Mouse (Mus musculus) left cerebral cortex, adult 18-20 months (tissue): Measurements from ENCODE around the gene Ube2l3. TPM values are rescaled to one million over a fixed set of nuclear protein-coding genes. Genes with fewer than 3 reads are reported as not detected.

Experiments
- DNase-seq, 2 experiments: peaks; one replicate each; pipeline ENCODE4 v3.0.0; 2021 to 2022; ENCODE audit warnings: low spot score in 2 of 2, mixed read lengths in 1 of 2
- total RNA-seq, 2 experiments: library from RNA; stranded (reverse); gene quantifications; 2 replicates each; pipeline ENCODE4 v1.2.3; 2021

Gene Ube2l3
- total RNA-seq, 2 experiments from 2014 or later = 133 to 147 TPM

DNA sequence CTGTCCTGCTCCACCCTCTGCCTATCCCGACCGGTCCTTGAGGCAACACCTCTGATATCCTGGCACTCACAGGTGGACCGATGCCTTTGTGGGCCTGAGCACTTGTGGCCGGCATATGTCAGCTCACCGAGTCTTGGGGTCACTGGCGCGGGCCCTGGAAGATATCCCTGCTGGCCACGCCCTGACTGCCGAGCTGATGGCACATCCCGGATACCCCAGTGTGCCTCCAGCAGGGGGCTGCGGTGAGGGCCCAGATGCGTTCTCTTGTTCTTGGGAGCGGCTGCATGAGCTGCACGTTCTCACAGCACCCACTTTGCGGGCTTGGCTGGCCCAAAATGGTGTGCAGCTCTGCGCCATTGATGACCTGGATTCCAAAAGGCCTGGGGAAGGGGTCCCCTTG, 54.4 kb downstream of the Ube2l3 start:
- no peak for DNase-seq

DNA sequence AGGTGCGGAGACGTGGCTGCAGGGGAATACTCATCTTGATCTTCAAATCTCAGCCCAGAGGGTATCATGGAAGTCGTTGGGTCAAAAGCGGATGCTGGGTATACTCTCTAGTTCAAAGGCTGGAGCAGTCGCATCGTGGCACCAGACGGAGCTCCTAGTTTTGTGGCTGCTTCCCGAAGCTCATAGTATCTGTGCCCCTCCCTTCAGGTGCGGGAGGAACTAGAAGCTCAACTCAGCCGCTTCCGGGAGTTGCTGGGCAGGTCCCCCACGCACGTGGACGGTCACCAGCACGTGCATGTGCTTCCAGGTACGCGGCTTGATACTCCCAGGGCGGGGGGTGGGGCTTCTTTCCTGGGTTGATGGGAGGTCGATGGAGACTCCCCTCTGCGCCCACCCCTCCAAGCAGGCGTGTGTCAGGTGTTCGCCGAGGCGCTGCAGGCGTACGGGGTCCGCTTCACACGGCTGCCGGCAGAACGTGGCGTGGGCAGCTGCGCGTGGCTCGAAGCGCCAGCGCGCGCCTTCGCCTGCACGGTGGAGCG, 55.0 kb downstream of the Ube2l3 start:
- DNase-seq = peak; percentile 24 to 32

DNA sequence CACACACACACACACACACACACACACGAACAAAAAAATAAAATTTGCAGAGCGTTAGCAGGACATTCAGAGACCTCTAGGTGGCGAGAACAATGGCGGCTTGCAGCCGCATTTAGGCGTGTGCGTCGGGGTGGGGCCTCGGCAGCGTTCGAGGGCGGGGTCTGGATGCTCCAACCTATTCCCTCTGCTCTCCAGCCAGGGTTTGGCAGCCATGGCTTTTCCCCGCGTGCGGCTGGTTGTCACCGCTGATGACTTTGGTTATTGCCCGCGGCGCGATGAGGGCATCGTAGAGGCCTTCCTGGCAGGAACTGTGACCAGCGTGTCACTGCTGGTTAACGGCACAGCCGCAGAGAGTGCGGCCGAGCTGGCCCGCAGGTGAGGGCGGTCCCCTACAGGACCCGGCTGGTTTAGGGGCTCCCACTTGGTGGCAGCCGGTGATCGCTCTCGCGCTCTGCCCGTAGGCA, 55.6 kb downstream of the Ube2l3 start, which contains the start of gene Ccdc116:
Ccdc116 (minus strand) TSS at position 458 of the 464 bp plus-strand sequence.
- DNase-seq = peak; percentile 72 to 82

GRCm38 (mm10) chr16:17144339-17144738, 58.1 kb downstream of the Ube2l3 start, which contains the start of gene Ydjc:
Gene Ydjc (plus strand): TSS chr16:17144621.
- no peak for DNase-seq

DNA sequence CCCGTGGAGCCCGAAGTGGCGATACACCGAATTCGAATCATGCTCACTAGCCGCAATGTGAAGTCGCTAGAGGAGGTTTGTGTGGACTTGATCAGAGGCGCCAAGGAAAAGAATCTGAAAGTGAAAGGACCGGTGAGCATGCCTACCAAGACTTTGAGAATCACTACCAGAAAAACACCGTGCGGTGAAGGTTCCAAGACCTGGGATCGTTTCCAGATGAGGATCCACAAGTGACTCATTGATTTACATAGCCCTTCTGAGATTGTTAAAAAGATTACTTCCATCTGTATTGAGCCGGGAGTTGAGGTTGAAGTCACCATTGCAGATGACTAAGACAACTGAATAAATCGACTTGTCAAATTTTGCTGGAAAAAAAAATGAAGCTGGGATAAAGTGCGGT, 65.1 kb downstream of the Ube2l3 start:
- no peak for DNase-seq

DNA sequence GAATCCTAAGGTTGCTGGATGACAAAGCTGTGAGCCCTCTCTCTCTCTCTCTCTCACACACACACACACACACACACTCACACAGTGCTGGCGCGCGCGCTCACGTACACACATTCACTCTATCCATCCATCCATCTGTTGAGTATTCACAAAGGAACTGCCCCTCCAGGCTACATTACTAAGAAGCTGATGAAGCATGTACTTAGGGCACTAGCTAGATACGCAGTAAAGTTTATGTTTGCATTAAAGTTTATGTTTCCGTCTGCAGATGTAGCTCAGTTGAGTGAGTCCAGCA, 69.6 kb downstream of the Ube2l3 start:
- no peak for DNase-seq

DNA sequence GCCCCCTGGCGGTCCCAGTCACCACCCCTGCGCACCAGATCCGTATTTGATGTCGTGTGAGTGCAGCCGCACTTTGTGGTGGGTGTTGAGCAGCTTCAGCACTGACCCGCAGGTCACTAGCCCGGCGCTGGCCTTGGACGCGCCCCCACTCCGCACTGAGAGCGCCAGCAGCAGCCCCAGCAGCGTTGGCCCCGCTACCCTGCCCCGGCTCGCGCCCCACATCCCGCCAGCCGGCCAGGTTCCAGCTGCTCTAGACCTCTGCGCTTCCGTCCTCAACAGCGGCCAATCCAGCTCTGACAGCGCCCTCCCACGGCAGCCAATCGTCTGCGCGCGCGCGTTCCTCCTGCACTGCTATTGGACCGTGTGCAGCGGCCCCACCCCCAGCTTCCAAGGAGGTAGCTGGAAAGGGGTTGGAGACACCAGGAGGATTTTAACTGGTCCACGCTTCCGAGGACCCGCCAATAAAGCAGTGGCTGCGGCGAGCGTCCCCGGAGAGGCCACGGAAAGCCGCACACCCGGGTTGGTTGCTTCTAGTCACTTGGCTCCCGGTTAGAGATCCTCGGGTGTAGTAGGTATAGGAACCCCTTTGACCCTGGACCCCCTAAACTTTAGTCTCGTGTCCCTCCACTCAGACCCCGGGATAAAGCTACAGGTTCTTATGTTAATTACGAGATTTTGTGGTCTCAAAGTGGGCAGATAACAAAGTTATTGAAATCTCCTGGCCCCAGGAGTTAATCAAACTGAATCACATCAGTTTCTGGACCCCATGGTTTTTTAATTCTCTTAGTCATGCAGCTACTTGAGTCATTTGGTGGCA, 70.2 kb downstream of the Ube2l3 start, which contains the start of gene Sdf2l1:
Sdf2l1 (minus strand) TSS at position 295 of the 817 bp plus-strand sequence.
- peak; percentile 98 to 99 for DNase-seq

- peak; percentile 20 to 39 for DNase-seq
Observed at GRCm38 (mm10) chr16:17131191-17132088, 71.0 kb downstream of the Ube2l3 start.

DNA sequence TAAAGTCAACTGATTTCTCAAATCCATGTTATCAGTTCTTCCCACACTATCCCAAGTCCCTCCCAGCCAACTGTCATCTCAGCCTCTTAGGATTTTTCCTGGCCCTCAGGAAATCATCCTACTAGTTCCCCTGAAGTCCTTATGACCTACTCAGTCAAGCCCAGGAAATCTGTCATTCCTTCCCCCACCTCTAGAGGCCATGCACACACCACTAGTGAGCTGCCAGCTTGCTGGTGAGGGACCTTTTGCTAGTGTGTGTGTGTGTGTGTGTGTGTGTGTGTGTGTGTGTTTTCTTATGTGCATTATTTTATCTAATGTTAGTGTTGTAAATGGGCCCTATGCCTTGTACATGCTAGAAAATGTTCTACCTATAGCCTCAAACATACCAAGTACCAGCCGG, 75.2 kb downstream of the Ube2l3 start:
- DNase-seq = peak; percentile 40 to 41

GRCm38 (mm10) chr16:17124871-17125520, 77.5 kb downstream of the Ube2l3 start, which contains the start of gene 2610318N02Rik:
Gene 2610318N02Rik (minus strand): TSS chr16:17125167.
- peak; percentile 53 to 67 for DNase-seq

DNA sequence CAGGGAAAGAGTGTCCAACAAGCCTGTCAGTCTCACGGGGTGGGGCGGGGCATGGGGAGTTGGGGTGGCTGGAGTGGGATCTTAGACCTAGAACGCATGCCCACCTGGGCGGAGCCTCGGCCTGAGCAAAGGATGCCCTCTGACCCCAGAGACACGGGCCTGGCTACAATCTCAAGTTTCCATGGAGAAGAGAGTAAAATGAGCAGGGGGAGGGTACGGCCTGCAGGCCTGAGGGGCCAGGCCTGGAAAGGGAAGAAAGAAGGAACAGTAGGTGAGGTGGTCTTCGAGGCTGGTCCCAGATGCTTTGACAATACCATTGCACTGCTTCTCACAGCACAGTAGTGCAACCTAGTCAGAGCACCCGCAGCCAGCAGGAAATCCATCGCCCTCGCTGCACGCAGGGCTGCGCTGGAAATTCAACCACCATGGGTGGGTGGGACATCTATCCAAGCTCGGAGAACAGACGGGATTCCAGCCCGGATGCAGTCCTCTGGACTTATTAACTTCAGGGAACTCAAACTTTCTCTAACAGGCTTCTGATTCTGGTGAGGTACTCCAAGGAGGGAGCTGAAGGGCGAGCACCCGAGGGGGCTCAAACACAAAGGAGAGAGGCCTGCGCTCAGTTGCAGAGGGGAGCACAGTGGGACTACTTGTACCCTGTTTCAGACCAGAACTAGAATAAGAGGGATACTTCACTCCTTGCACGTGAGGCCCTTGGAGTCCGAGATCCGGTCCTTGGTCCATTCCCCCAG, 78.2 kb downstream of the Ube2l3 start:
- no peak for DNase-seq

DNA sequence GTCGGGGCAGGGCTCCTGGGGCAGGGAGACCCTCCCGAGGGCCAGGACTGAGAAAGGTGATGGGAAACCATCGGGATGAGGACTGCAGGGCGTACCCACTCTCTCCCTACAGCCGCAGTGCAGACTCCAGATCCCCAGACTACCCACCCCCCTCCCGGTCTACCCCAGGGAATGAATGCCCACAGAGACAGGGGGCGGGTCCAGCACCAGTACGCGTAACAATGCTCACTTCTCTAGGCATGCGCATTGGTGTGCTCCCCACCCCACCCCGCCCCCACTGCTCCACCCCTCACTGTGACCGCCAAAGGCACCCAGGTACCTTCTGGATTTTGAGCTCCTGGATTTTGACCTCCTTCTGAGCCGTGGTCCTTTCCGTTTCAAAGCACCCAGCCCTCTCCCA, 80.9 kb downstream of the Ube2l3 start:
- DNase-seq = no peak

- no peak for DNase-seq
Observed at GRCm38 (mm10) chr16:17117309-17117799, 85.1 kb downstream of the Ube2l3 start.

DNA sequence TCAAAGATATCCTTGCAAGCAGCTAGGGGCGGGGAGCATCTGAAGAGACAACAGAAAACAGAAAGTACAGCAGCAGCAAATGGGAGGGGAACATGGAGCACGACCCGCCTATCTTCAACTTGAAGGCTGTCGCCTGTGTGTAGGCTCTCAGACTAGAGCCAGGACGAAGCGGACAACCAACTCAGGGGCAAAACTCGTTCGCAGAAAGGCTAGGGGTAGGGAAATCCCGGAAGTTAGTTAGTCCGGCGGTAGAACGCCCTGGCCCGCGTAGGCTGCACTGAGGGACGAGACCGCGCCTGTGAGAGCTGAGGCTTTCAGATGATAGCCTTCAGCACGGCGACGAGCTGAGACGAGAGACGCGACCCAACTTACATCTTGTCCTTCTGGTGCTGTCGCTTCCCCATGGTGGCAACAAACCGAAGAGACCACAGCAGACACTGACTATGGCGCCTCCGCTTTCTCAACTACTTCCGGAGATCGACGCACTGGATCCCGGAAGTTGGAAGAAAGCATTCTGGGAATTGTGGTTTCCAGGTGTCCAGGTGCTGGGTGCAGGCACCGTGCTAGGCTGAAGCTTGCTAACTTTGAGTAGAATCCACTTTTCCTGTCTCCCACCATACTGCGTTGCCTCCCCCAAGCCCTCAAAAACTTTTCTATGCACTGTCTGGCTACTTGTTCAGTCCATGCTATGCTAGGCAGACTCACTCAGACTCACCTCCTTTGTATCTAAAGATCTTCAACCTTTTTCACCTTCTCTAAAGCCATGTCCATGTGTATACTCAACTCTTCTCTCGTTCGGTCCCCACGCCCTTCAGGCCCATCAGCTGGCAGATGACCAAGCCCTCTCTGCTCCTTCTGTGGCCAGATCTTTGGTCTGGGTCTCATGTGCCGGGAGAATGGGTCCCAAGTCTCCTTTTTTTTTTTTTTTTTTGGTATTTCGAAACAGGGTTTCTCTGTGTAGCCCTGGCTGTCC, 91.4 kb downstream of the Ube2l3 start, which contains the start of gene Ppil2:
Ppil2 (minus strand) TSS at position 487 of the 973 bp plus-strand sequence.
- DNase-seq = peak; percentile 68 to 78

- no peak for DNase-seq
Observed at GRCm38 (mm10) chr16:17104600-17104999, 97.8 kb downstream of the Ube2l3 start.

DNA sequence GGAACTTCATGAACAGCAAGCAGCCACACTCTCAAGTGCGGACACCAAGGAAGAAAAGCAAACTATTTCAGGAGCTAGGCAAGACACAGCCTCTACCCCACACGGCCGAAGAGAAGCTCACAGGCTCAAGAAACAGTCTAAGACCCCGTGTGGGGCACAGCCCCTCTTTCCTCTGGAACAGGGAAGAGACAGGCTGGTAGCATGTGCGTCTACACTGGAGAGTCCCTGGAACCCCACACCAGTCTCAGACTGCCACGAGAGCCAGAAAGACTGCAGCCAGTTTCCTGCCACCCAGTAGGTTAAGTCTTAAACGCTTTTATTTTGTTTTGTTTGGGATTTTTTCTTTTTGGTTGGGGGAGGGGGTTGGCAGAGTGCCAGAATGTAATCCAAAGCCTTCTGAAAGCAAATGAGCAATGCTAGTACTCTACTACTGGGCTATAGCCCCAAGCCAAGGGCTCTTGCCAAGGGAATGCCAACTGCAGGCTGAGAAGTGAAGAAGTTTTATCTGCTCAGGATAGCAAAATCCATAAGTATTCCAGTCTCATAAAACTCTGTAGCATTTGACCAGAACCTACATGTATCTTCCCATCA, 99.7 kb downstream of the Ube2l3 start:
- DNase-seq = no peak
